Mouse (Mus musculus) heart, postnatal 25 days (tissue): ENCODE measurements around the gene Lemd2. TPM values are rescaled to one million over a fixed set of nuclear protein-coding genes. Genes with fewer than 3 reads are reported as not detected.

Experiments
- total RNA-seq, 2 experiments: library from RNA; stranded (reverse); gene quantifications; 2 replicates each; pipeline ENCODE4 v1.2.3; 2021

Lemd2 gene
- total RNA-seq, 2 experiments from 2014 or later: 28.8 to 29.4 TPM

Other genes starting within 250 kb of the Lemd2 start
- 1 to 10 TPM; 2.9 to 3.8 TPM for gene Zbtb9, start 231.3 kb downstream of the Lemd2 start, total RNA-seq
- gene Bak1, start 175.5 kb downstream of the Lemd2 start, total RNA-seq: 10 to 100 TPM; 18.2 to 24.2 TPM
- 1 to 10 TPM; 4.6 to 6.8 TPM for gene Itpr3, start 147.2 kb downstream of the Lemd2 start, total RNA-seq
- gene Uqcc2, start 70.6 kb downstream of the Lemd2 start, total RNA-seq: 100 to 1,000 TPM; 323 to 335 TPM
- 1 to 10 TPM; 8.6 to 9.4 TPM for gene Ip6k3, start 36.7 kb downstream of the Lemd2 start, total RNA-seq